Mouse (Mus musculus) lung, postnatal 14 days (tissue): ENCODE results near the gene Slc2a6.
A peak's percentile ranks its signal among the peaks of the same experiment; 100 is the strongest.

Experiments
- DNase-seq: peaks from one replicate; pipeline ENCODE4 v3.0.0; 2021

The Slc2a6 gene

GRCm38 (mm10) chr2:27027618-27028436 is at the start of gene Slc2a6:
Gene Slc2a6 (minus strand): TSS chr2:27027998.
- peak; percentile 88 for DNase-seq

- DNase-seq, result peak; percentile 73
These were observed 47.7 kb upstream of the Slc2a6 start for GRCm38 (mm10) chr2:27075485-27075884.

- peak; percentile 57 for DNase-seq
These were observed 47.0 kb upstream of the Slc2a6 start for GRCm38 (mm10) chr2:27074804-27075203.

- DNase-seq, result no peak
These were observed 45.6 kb upstream of the Slc2a6 start for GRCm38 (mm10) chr2:27073407-27073806.

- DNase-seq, result no peak
These were observed 44.2 kb upstream of the Slc2a6 start, which contains the start of gene Mymk for GRCm38 (mm10) chr2:27071978-27072377. Gene Mymk (minus strand): TSS chr2:27072179.

GRCm38 (mm10) chr2:27071137-27071536 is 43.3 kb upstream of the Slc2a6 start:
- DNase-seq, result peak; percentile 84

GRCm38 (mm10) chr2:27070247-27070813 is 42.5 kb upstream of the Slc2a6 start:
- DNase-seq, result no peak

- no peak for DNase-seq
These were observed 41.8 kb upstream of the Slc2a6 start for GRCm38 (mm10) chr2:27069646-27070045.

GRCm38 (mm10) chr2:27067996-27068395 is 40.2 kb upstream of the Slc2a6 start:
- DNase-seq, result no peak

GRCm38 (mm10) chr2:27067124-27067523 is 39.3 kb upstream of the Slc2a6 start:
- no peak for DNase-seq

GRCm38 (mm10) chr2:27059187-27059586 is 31.4 kb upstream of the Slc2a6 start:
- DNase-seq, result no peak

GRCm38 (mm10) chr2:27058751-27059150 is 31.0 kb upstream of the Slc2a6 start:
- no peak for DNase-seq

- DNase-seq, result no peak
These were observed 30.5 kb upstream of the Slc2a6 start for GRCm38 (mm10) chr2:27058251-27058650.

- DNase-seq, result no peak
These were observed 21.6 kb upstream of the Slc2a6 start for GRCm38 (mm10) chr2:27049408-27049807.

GRCm38 (mm10) chr2:27045979-27046770 is 18.4 kb upstream of the Slc2a6 start:
- DNase-seq, result peak; percentile 79

GRCm38 (mm10) chr2:27044641-27045040 is 16.8 kb upstream of the Slc2a6 start:
- no peak for DNase-seq

GRCm38 (mm10) chr2:27044166-27044565 is 16.4 kb upstream of the Slc2a6 start:
- peak; percentile 28 for DNase-seq

- DNase-seq, result peak; percentile 91
These were observed 15.7 kb upstream of the Slc2a6 start for GRCm38 (mm10) chr2:27043461-27043860.

GRCm38 (mm10) chr2:27042131-27042844 is 14.5 kb upstream of the Slc2a6 start:
- DNase-seq, result no peak

GRCm38 (mm10) chr2:27039286-27039685 is 11.5 kb upstream of the Slc2a6 start:
- no peak for DNase-seq

- peak; percentile 87 for DNase-seq
These were observed 10.8 kb upstream of the Slc2a6 start for GRCm38 (mm10) chr2:27038596-27038995.

- no peak for DNase-seq
These were observed 9.2 kb upstream of the Slc2a6 start for GRCm38 (mm10) chr2:27037008-27037407.

GRCm38 (mm10) chr2:27036003-27036402 is 8.2 kb upstream of the Slc2a6 start:
- DNase-seq, result no peak
